ENCODE assay signal across 16 mouse cellular contexts in genomic region chr15:62274818-62275217, GRCm38 (mm10).
"Had no signal": no experiment of that assay in that cellular context is flagged by ENCODE, and none has a peak within 500 bp of the region (broad histone marks: within the 10 kb centered on the region; RNA-seq: fewer than 3 reads in every experiment).

No protein-coding gene starts in this region.

- H3K27me3 ChIP-seq: neural tube, embryonic 12.5 days; neural tube, embryonic 13.5 days; neural tube, embryonic 15.5 days; stomach, embryonic 15.5 days had no signal

- H3K4me3 ChIP-seq: neural tube, embryonic 12.5 days; neural tube, embryonic 13.5 days; neural tube, embryonic 15.5 days; stomach, embryonic 15.5 days had no signal

- H3K9me3 ChIP-seq: neural tube, embryonic 12.5 days; neural tube, embryonic 13.5 days; neural tube, embryonic 15.5 days; stomach, embryonic 15.5 days had no signal

- DNase-seq: retina, postnatal 1 day; right cerebral cortex, adult 18-20 months; right cerebral cortex, postnatal 14 days; right cerebral cortex, postnatal 25 days; right cerebral cortex, postnatal 4 days; spleen, adult 18-20 months; thymus, adult 18-20 months; thymus, adult 2 months; thymus, postnatal 14 days; thymus, postnatal 25 days; thymus, postnatal 4 days had no signal

- H3K36me3 ChIP-seq: neural tube, embryonic 12.5 days; neural tube, embryonic 13.5 days; neural tube, embryonic 15.5 days; stomach, embryonic 15.5 days had no signal

- H3K4me1 ChIP-seq: neural tube, embryonic 12.5 days; neural tube, embryonic 13.5 days; neural tube, embryonic 15.5 days; stomach, embryonic 15.5 days had no signal

- H3K4me2 ChIP-seq: neural tube, embryonic 12.5 days; neural tube, embryonic 13.5 days; neural tube, embryonic 15.5 days; stomach, embryonic 15.5 days had no signal

- H3K9ac ChIP-seq: neural tube, embryonic 12.5 days; neural tube, embryonic 13.5 days; neural tube, embryonic 15.5 days; stomach, embryonic 15.5 days had no signal

- H3K27ac ChIP-seq: neural tube, embryonic 12.5 days; neural tube, embryonic 13.5 days; neural tube, embryonic 15.5 days; stomach, embryonic 15.5 days; stomach, postnatal 0 days had no signal
